Mouse (Mus musculus) lung, adult 2 months (tissue): ENCODE data around the gene Glg1.

Source experiments
- CTCF ChIP-seq: fragments of 200-500 bp; IDR thresholded peaks from 2 replicates; pipeline ENCODE4 v1.5.1; 2011; ENCODE audit warnings: mild to moderate bottlenecking, low read length, control low read depth; ENCODE audit not compliant: insufficient read depth
- POLR2A ChIP-seq: fragments of 200-500 bp; IDR thresholded peaks from 2 replicates; pipeline ENCODE4 v1.6.1; 2011; ENCODE audit warnings: low read depth, mild to moderate bottlenecking, control low read depth, low read length, borderline replicate concordance; ENCODE audit errors: extremely low read depth

GRCm38 (mm10) chr8:111224153-111224552 is 34.9 kb downstream of the Glg1 start:
- TF ChIP-seq CTCF (no peak), POLR2A (no peak)
